Mouse (Mus musculus): ENCODE measurements at regions not wholly inside any gene's neighbourhood (a gene's known extent, or its start where the extent isn't known, plus 50 kb on each side); places are given as distances from the start of the nearest gene placed in this dataset.

- TF ChIP-seq CTCF (IDR thresholded peaks at IDR 0.05) (no peak), POLR2A (IDR thresholded peaks at IDR 0.05; ENCODE audit: insufficient read depth, low read depth, low read length) (no peak), EP300 (IDR thresholded peaks at IDR 0.05; ENCODE audit: insufficient read depth, low read depth, low read length) (no peak)
Measured at GRCm38 (mm10) chr4:153905076-153905475, 52.0 kb upstream of the A430005L14Rik start.
